10 mouse cellular contexts compared by ENCODE assay signal in genomic region chr6:38134806-38135559, GRCm38 (mm10). TPM values are rescaled to one million over a fixed set of nuclear protein-coding genes. Genes with fewer than 3 reads are reported as not detected.
DNase-seq lines count a peak whose midpoint lies in the region; ATAC-seq lines count a peak whose summit lies in the region.
"Had no signal": no experiment of that assay in that cellular context is flagged by ENCODE, and none has a peak within 500 bp of the region (broad histone marks: within the 10 kb centered on the region; RNA-seq: fewer than 3 reads in every experiment).

No protein-coding gene starts in this region.

- intact Hi-C loops in left cerebral cortex, postnatal 14 days (cut with DNase I) = no loop called here

- no peaks in the 10 kb centered on the region for H3K27me3 ChIP-seq in heart, embryonic 12.5 days (replicated peaks)

- H3K36me3 ChIP-seq in heart, embryonic 12.5 days = peaks cover 33% of the 10 kb centered on the region

- DNase-seq in heart, adult 8-10 months (ENCODE audit: low spot score) = peak; percentile 50
- DNase-seq in adipocyte (ENCODE audit: low spot score) = peak; percentile 36
- peak; percentile 87 for DNase-seq in fibroblast of lung, adult 2 months (ENCODE audit: low read depth)
- peak; percentile 55 to 67 for DNase-seq in left cerebral cortex, postnatal 14 days (ENCODE audit: low spot score in 2 of 2)
- DNase-seq in B cell, adult 2 months = no peak

- no peak for ATAC-seq in heart, embryonic 12.5 days (ENCODE audit: insufficient number of reproducible peaks, low FRiP score)
- no peak for ATAC-seq in megakaryocyte-erythroid progenitor cell, adult 5-6 weeks (replicated peaks; ENCODE audit: low FRiP score, low TSS enrichment, poor library complexity, severe bottlenecking)
- no peak for ATAC-seq in megakaryocyte, adult 5-6 weeks (ENCODE audit: poor library complexity, severe bottlenecking)

- no peak overlapping the region for H3K4me2 ChIP-seq in heart, embryonic 12.5 days

- no peaks in the 10 kb centered on the region for H3K9me3 ChIP-seq in heart, embryonic 12.5 days (replicated peaks)

- H3K9ac ChIP-seq in heart, embryonic 12.5 days = no peak overlapping the region

- peaks cover 9% of the 10 kb centered on the region for H3K4me1 ChIP-seq in heart, embryonic 12.5 days (replicated peaks)

- WGBS in heart, embryonic 12.5 days = 78% methylated on average over 8 of the region's 8 CpGs

- no peak overlapping the region for H3K27ac ChIP-seq in heart, embryonic 12.5 days (ENCODE audit: poor library complexity, severe bottlenecking)

- H3K4me3 ChIP-seq in heart, embryonic 12.5 days = no peak overlapping the region

RNA-seq across cellular contexts. Expression of gene Atp6v0a4, which starts 10.6 kb away (rescaled TPM):
- total RNA-seq in heart, adult 8-10 months (2022) = 1 to 10 TPM; 2.0 to 3.9 (median 2.2) TPM
- polyA plus RNA-seq in heart, embryonic 12.5 days (2016; fragmentation: Nextera tagmentation; extraction: Ambion mirVana) = 0.06 and 0.15 TPM in 2 replicates
- 1 to 10 TPM; 5.1 to 6.0 TPM for total RNA-seq in left cerebral cortex, postnatal 14 days (2021)
- 0.46 and 0.79 TPM in 2 replicates for total RNA-seq in megakaryocyte-erythroid progenitor cell, adult 5-6 weeks (2014; fragmentation: Nextera tagmentation)
- total RNA-seq in megakaryocyte-erythroid progenitor cell, adult 5-6 weeks (2017) = 2.5 TPM in 1 of 2 replicates, not detected in the other
- total RNA-seq in megakaryocyte, adult 5-6 weeks (2015) = not detected in 2 replicates
- not detected in 2 replicates for total RNA-seq in megakaryocyte, adult 5-6 weeks (2017)
- total RNA-seq: neutrophil, adult 5-6 weeks had no signal

RNA-seq across cellular contexts. Expression of gene Tmem213, which starts 25.9 kb away (rescaled TPM):
- total RNA-seq in heart, adult 8-10 months (2022) = not detected
- not detected in 2 replicates for polyA plus RNA-seq in heart, embryonic 12.5 days (2016; fragmentation: Nextera tagmentation; extraction: Ambion mirVana)
- not detected for total RNA-seq in left cerebral cortex, postnatal 14 days (2021)
- total RNA-seq in megakaryocyte-erythroid progenitor cell, adult 5-6 weeks (2014; fragmentation: Nextera tagmentation) = not detected in 2 replicates
- total RNA-seq in megakaryocyte-erythroid progenitor cell, adult 5-6 weeks (2017) = not detected in 2 replicates
- total RNA-seq in megakaryocyte, adult 5-6 weeks (2015) = not detected in 2 replicates
- not detected in 2 replicates for total RNA-seq in megakaryocyte, adult 5-6 weeks (2017)
- total RNA-seq: MEL; neutrophil, adult 5-6 weeks had no signal

Comparison
In these comparisons a context has a peak if more than half of its experiments do, and no peak if none do; other contexts are left out.
1. DNase-seq: peak in heart, adult 8-10 months (single experiment), adipocyte (single experiment), fibroblast of lung, adult 2 months (single experiment) and left cerebral cortex, postnatal 14 days (2 of 2); none in B cell, adult 2 months (0 of 2).